Mouse (Mus musculus) stomach, postnatal 0 days (tissue): Measurements from ENCODE around the gene Pom121. TPM values are rescaled to one million over a fixed set of nuclear protein-coding genes. Genes with fewer than 3 reads are reported as not detected.

ENCODE experiments used
- ATAC-seq: fragments of 200-750 bp; cut with Nextera tagmentation; 2 replicates; pipeline ENCODE4 v1.8.0; 2017; ENCODE audit not compliant: low FRiP score, low TSS enrichment
- DNase-seq: peaks from one replicate; pipeline ENCODE4 v3.0.0-alpha.2; 2016; ENCODE audit warnings: low spot score
- H3K27ac ChIP-seq: fragments of 300-500 bp; sonication (generic); replicated peaks from 2 replicates; pipeline ENCODE4 v1.5.1; 2014; ENCODE audit warnings: mild to moderate bottlenecking, control low read depth
- H3K27me3 ChIP-seq: fragments of 300-500 bp; sonication (generic); 2 replicates; pipeline ENCODE4 v1.6.1; 2014; ENCODE audit warnings: low read length; ENCODE audit not compliant: control insufficient read depth, insufficient read depth
- H3K36me3 ChIP-seq: fragments of 300-500 bp; sonication (generic); 2 replicates; pipeline ENCODE4 v1.6.1; 2014; ENCODE audit warnings: low read length, mixed read lengths; ENCODE audit not compliant: control insufficient read depth, insufficient read depth
- H3K4me1 ChIP-seq: fragments of 300-500 bp; sonication (generic); replicated peaks from 2 replicates; pipeline ENCODE4 v1.6.1; 2014; ENCODE audit warnings: antibody characterized with exemption; ENCODE audit not compliant: control insufficient read depth, insufficient read depth
- H3K4me2 ChIP-seq: fragments of 300-500 bp; sonication (generic); replicated peaks from 2 replicates; pipeline ENCODE4 v1.6.1; 2014; ENCODE audit warnings: low read depth, mild to moderate bottlenecking, control low read depth, moderate library complexity
- H3K4me3 ChIP-seq: fragments of 300-500 bp; sonication (generic); 2 replicates; pipeline ENCODE4 v1.5.1; 2014; ENCODE audit warnings: low read depth, low read length, control low read depth
- H3K9ac ChIP-seq: fragments of 300-500 bp; sonication (generic); 2 replicates; pipeline ENCODE4 v1.6.1; 2014; ENCODE audit warnings: mild to moderate bottlenecking, low read length, control low read depth, mixed read lengths
- H3K9me3 ChIP-seq: fragments of 300-500 bp; sonication (generic); 2 replicates; pipeline ENCODE4 v1.6.1; 2016; ENCODE audit warnings: low read length; ENCODE audit not compliant: control insufficient read depth
- CTCF ChIP-seq: IDR thresholded peaks from 2 replicates; pipeline ENCODE4 v1.5.1; 2016; ENCODE audit warnings: antibody characterized with exemption, low read depth, mild to moderate bottlenecking, moderate library complexity
- EP300 ChIP-seq: optimal IDR thresholded peaks from 2 replicates; pipeline ENCODE3; 2016; ENCODE audit warnings: antibody characterized with exemption
- WGBS: fragments of 180-500 bp; shearing (Covaris S2); extraction: QIAGEN DNeasy Blood & Tissue Kit; methylation state at CpG from one replicate; pipeline ENCODE4 v1.1.7; 2014; 5-methylcytosine and 5-hydroxymethylcytosine counted together
- polyA plus RNA-seq: library from polyadenylated mRNA; unstranded; fragments of >200 nt; fragmentation: Nextera tagmentation; extraction: Ambion mirVana; gene quantifications from 2 replicates; pipeline ENCODE4 v1.2.1, GENCODE M21; 2015

Pom121 gene
- polyA plus RNA-seq, 1 experiment from 2014 or later = 3.9 TPM

DNA sequence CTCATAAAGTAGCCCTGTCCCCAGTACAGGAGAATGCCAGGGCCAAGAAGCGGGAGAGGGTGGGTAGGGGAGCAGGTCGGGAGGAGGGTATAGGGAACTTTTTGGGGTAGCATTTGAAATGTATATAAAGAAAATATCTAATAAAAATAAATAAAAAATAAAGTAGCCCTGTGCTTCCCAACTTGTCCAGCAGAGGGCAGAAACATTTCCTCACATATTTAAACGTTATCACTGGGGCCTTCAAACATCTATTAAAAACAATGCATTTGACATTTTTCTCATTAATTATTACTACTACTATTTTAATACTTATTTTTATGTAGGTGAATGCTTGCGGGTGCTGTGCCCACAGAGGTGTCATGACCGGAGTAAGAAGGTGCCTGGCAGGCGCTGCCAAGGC is 26.5 kb downstream of the Pom121 start:
- Histone ChIP-seq H3K4me1 (peaks cover 2% of the 10 kb centered on the region; the same call in 1 of the 2 replicates), H3K27me3 (no peaks in the 10 kb centered on the region), H3K36me3 (no peaks in the 10 kb centered on the region), H3K4me3 (no peak overlapping the region), H3K27ac (no peak overlapping the region), H3K9ac (no peak overlapping the region), H3K9me3 (no peaks in the 10 kb centered on the region), H3K4me2 (no peak overlapping the region)
- ATAC-seq = no peak
- 52% methylated on average over 6 of the region's 6 CpGs for WGBS
- TF ChIP-seq CTCF (peak; percentile 68), EP300 (no peak)
- no peak for DNase-seq

- no peak overlapping the region for H3K27ac ChIP-seq
- no peaks in the 10 kb centered on the region for H3K27me3 ChIP-seq
- 22% methylated on average over 12 of the region's 12 CpGs for WGBS
- H3K9me3 ChIP-seq = no peaks in the 10 kb centered on the region
- DNase-seq (peak; percentile 46), ATAC-seq (peak; percentile 41; the same call in 1 of the 2 replicates)
- no peaks in the 10 kb centered on the region for H3K36me3 ChIP-seq
- no peaks in the 10 kb centered on the region for H3K4me1 ChIP-seq
- no peak overlapping the region for H3K4me3 ChIP-seq
- no peak overlapping the region for H3K9ac ChIP-seq
- TF ChIP-seq EP300 (no peak), CTCF (peak; percentile 78)
- H3K4me2 ChIP-seq = no peak overlapping the region
Measured at GRCm38 (mm10) chr5:135363540-135363939, 30.8 kb downstream of the Pom121 start.

DNA sequence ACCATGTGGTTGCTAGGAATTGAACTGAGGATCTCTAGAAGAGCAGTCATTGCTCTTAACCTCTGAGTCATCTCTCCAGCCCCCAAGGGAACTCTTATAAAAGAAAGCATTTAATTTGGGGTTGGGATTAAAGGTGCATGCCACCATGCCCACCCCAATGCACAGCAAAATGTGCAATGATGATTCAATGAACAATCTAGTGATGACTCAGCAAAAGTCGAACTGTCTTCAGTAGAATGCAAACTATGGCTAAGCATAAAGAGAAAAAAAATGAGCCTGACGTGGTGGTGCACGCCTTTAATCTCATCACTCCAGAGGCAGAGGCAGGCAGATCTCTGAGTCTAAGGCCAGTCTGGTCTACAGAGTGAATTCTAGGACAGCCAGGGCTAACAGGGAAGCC is 31.8 kb downstream of the Pom121 start:
- DNase-seq (no peak), ATAC-seq (no peak)
- no peaks in the 10 kb centered on the region for H3K27me3 ChIP-seq
- no peaks in the 10 kb centered on the region for H3K4me1 ChIP-seq
- no peak overlapping the region for H3K4me3 ChIP-seq
- no peak overlapping the region for H3K4me2 ChIP-seq
- 77% methylated on average over 3 of the region's 3 CpGs for WGBS
- no peak overlapping the region for H3K27ac ChIP-seq
- H3K9me3 ChIP-seq = no peaks in the 10 kb centered on the region
- no peaks in the 10 kb centered on the region for H3K36me3 ChIP-seq
- TF ChIP-seq CTCF (no peak), EP300 (no peak)
- no peak overlapping the region for H3K9ac ChIP-seq

- ATAC-seq = no peak
- WGBS = 66% methylated on average over 2 of the region's 2 CpGs
- H3K4me3 ChIP-seq = no peak overlapping the region
Measured at GRCm38 (mm10) chr5:135359772-135360171, 34.6 kb downstream of the Pom121 start.

GRCm38 (mm10) chr5:135357556-135357955 is 36.8 kb downstream of the Pom121 start:
- H3K36me3 ChIP-seq = no peaks in the 10 kb centered on the region
- no peaks in the 10 kb centered on the region for H3K27me3 ChIP-seq
- H3K9ac ChIP-seq = no peak overlapping the region
- no peak overlapping the region for H3K27ac ChIP-seq
- H3K4me1 ChIP-seq = no peaks in the 10 kb centered on the region
- H3K9me3 ChIP-seq = no peaks in the 10 kb centered on the region
- 75% methylated on average over 2 of the region's 2 CpGs for WGBS
- no peak overlapping the region for H3K4me3 ChIP-seq
- TF ChIP-seq CTCF = no peak
- no peak for TF ChIP-seq EP300
- peak; percentile 80; the same call in 1 of the 2 replicates for ATAC-seq
- H3K4me2 ChIP-seq = no peak overlapping the region
- DNase-seq = no peak

More at GRCm38 (mm10) chr5:135359772-135360171, 34.6 kb downstream of the Pom121 start:
- no peaks in the 10 kb centered on the region for H3K36me3 ChIP-seq
- no peak for TF ChIP-seq EP300
- no peak for TF ChIP-seq CTCF
- no peaks in the 10 kb centered on the region for H3K9me3 ChIP-seq
- H3K4me2 ChIP-seq = no peak overlapping the region
- H3K9ac ChIP-seq = no peak overlapping the region
- H3K4me1 ChIP-seq = no peaks in the 10 kb centered on the region
- H3K27me3 ChIP-seq = no peaks in the 10 kb centered on the region
- no peak overlapping the region for H3K27ac ChIP-seq
- DNase-seq = no peak

- Histone ChIP-seq H3K9me3 (no peaks in the 10 kb centered on the region), H3K4me2 (no peak overlapping the region), H3K4me3 (no peak overlapping the region), H3K4me1 (no peaks in the 10 kb centered on the region), H3K27me3 (no peaks in the 10 kb centered on the region), H3K9ac (no peak overlapping the region), H3K36me3 (no peaks in the 10 kb centered on the region), H3K27ac (no peak overlapping the region)
- 22% methylated on average over 1 of the region's 1 CpGs for WGBS
- TF ChIP-seq EP300 (no peak), CTCF (no peak)
- no peak for DNase-seq
- no peak for ATAC-seq
Measured at GRCm38 (mm10) chr5:135356090-135356489, 38.3 kb downstream of the Pom121 start.
